In the genomic region with DNA sequence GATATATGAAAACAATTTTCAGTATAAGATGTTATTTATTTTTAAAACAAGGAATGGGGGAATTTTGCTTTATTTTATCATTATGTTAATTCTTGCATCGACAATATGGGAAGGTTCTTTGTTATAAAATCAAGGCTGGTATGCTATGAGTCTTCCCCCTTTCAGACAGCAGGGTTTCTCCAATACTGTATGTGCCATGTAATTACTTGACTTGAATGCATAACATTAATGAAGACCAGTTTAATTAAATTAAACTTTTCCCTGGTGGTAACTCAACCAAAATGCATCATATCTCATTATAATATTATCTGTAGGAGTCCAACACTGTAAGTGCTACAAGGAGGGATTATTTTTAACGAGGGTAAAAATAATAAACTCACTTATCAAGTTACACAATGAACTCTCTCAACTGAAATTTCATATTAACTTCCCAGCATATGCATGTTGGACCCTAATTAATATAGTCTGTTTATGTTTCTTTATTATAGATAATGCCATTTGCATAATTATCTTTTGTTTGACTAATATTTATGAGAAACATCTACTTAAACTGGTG, we compare ENCODE assay signal across 16 mouse cellular contexts.
"Had no signal": no experiment of that assay in that cellular context is flagged by ENCODE, and none has a peak within 500 bp of the region (broad histone marks: within the 10 kb centered on the region; RNA-seq: fewer than 3 reads in every experiment).

No protein-coding gene starts in this region.

- H3K4me1 ChIP-seq: limb, embryonic 10.5 days; liver, embryonic 15.5 days; neural tube, embryonic 12.5 days had no signal

- H3K27me3 ChIP-seq: liver, embryonic 15.5 days; neural tube, embryonic 12.5 days had no signal

- ATAC-seq: intestine, postnatal 0 days; lung, postnatal 0 days had no signal

- H3K9me3 ChIP-seq: limb, embryonic 10.5 days; liver, embryonic 15.5 days; neural tube, embryonic 12.5 days had no signal

- DNase-seq: kidney, adult 8-10 months; kidney, postnatal 25 days; lung, adult 2 months; lung, postnatal 36 days; right cerebral cortex, postnatal 4 days; spleen, adult 18-20 months; thymus, adult 18-20 months; thymus, postnatal 14 days had no signal

- H3K9ac ChIP-seq: liver, embryonic 15.5 days; neural tube, embryonic 12.5 days had no signal

- H3K4me2 ChIP-seq: liver, embryonic 11.5 days; liver, embryonic 15.5 days; neural tube, embryonic 12.5 days had no signal

- H3K27ac ChIP-seq: left cerebral cortex, adult 2 months; limb, embryonic 10.5 days; liver, embryonic 15.5 days; neural tube, embryonic 12.5 days had no signal

- H3K36me3 ChIP-seq: limb, embryonic 10.5 days; liver, embryonic 15.5 days; neural tube, embryonic 12.5 days had no signal

- H3K4me3 ChIP-seq: left cerebral cortex, adult 2 months; limb, embryonic 10.5 days; liver, embryonic 15.5 days; myocyte; neural tube, embryonic 12.5 days had no signal
